In the genomic region with DNA sequence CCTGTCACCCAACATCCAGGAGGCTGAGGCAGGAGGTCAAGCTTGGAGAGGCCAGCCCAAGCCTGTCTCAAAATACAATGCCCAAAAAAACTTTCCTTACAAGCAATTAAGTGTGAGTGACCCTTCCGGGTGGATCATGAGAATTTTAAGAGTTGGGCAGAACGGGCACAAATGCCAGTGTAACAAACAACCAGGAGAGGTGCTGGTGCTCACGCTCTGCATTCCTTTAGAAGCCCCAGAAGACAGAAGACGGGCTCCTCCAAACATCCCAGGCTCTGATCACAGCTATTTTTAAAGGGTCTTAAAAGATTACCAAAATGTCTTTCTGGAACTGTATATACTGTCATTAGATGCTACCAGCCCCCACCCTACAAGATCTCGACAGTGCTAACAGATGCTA, we compare ENCODE assay signal across 9 mouse cellular contexts. TPM values are rescaled to one million over a fixed set of nuclear protein-coding genes. Genes with fewer than 3 reads are reported as not detected.
DNase-seq lines count a peak whose midpoint lies in the region; ATAC-seq and TF ChIP-seq lines count a peak whose summit lies in the region.
"Had no signal": no experiment of that assay in that cellular context is flagged by ENCODE, and none has a peak within 500 bp of the region (broad histone marks: within the 10 kb centered on the region; RNA-seq: fewer than 3 reads in every experiment).

No protein-coding gene starts in this region.

- H3K4me2 ChIP-seq in lung, embryonic 14.5 days = peak overlapping the region; percentile 86
- H3K4me2 ChIP-seq in forebrain, embryonic 11.5 days (ENCODE audit: low read depth, low read length, severe bottlenecking) = peak overlapping the region; percentile 51; the same call in 1 of the 2 replicates
- H3K4me2 ChIP-seq in limb, embryonic 11.5 days (ENCODE audit: low read depth, severe bottlenecking) = peak overlapping the region; percentile 53
- peak overlapping the region; percentile 75 for H3K4me2 ChIP-seq in neural tube, embryonic 15.5 days

- no peaks in the 10 kb centered on the region for H3K27me3 ChIP-seq in lung, embryonic 14.5 days (ENCODE audit: insufficient read depth, low read length)
- H3K27me3 ChIP-seq in forebrain, embryonic 11.5 days (ENCODE audit: control insufficient read depth, insufficient read depth, low read length) = peaks cover 4% of the 10 kb centered on the region; the same call in 1 of the 2 replicates
- no peaks in the 10 kb centered on the region for H3K27me3 ChIP-seq in limb, embryonic 11.5 days (ENCODE audit: control insufficient read depth, insufficient read depth, low read length)
- peaks cover 5% of the 10 kb centered on the region; the same call in 1 of the 2 replicates for H3K27me3 ChIP-seq in neural tube, embryonic 15.5 days (replicated peaks)

- peak overlapping the region; percentile 94 for H3K4me3 ChIP-seq in lung, embryonic 14.5 days (ENCODE audit: low read depth, low read length)
- peak overlapping the region; percentile 78; the same call in 1 of the 2 replicates for H3K4me3 ChIP-seq in forebrain, embryonic 11.5 days (ENCODE audit: low read depth, low read length)
- peak overlapping the region; percentile 85 for H3K4me3 ChIP-seq in limb, embryonic 11.5 days (ENCODE audit: low read depth, low read length)
- peak overlapping the region; percentile 91 for H3K4me3 ChIP-seq in neural tube, embryonic 15.5 days (replicated peaks)

- ATAC-seq in lung, embryonic 14.5 days (ENCODE audit: insufficient read depth) = no peak
- no peak for ATAC-seq in forebrain, embryonic 11.5 days (replicated peaks; ENCODE audit: low FRiP score)
- no peak for ATAC-seq in limb, embryonic 11.5 days (ENCODE audit: insufficient number of reproducible peaks, low FRiP score, low TSS enrichment, low read depth)
- no peak for ATAC-seq in neural tube, embryonic 15.5 days (ENCODE audit: low FRiP score)

- 11% methylated on average over 5 of the region's 5 CpGs for WGBS in lung, embryonic 14.5 days
- 30% methylated on average over 5 of the region's 5 CpGs for WGBS in forebrain, embryonic 11.5 days
- 29% methylated on average over 5 of the region's 5 CpGs for WGBS in limb, embryonic 11.5 days
- 23% methylated on average over 5 of the region's 5 CpGs for WGBS in neural tube, embryonic 15.5 days

- peak overlapping the region; percentile 99; the same call in 1 of the 2 replicates for H3K27ac ChIP-seq in lung, embryonic 14.5 days (ENCODE audit: low read depth)
- no peak overlapping the region for H3K27ac ChIP-seq in forebrain, embryonic 11.5 days (ENCODE audit: low read depth, low read length)
- no peak overlapping the region for H3K27ac ChIP-seq in limb, embryonic 11.5 days (replicated peaks; ENCODE audit: low read depth, low read length)
- no peak overlapping the region for H3K27ac ChIP-seq in neural tube, embryonic 15.5 days (replicated peaks)

- intact Hi-C loops in left cerebral cortex, postnatal 25 days (cut with DNase I) = no loop called here

- H3K9me3 ChIP-seq in lung, embryonic 14.5 days (ENCODE audit: low read depth, low read length) = no peaks in the 10 kb centered on the region
- no peaks in the 10 kb centered on the region for H3K9me3 ChIP-seq in forebrain, embryonic 11.5 days (ENCODE audit: control insufficient read depth, low read length)
- no peaks in the 10 kb centered on the region for H3K9me3 ChIP-seq in limb, embryonic 11.5 days (ENCODE audit: control insufficient read depth, low read length)
- no peaks in the 10 kb centered on the region for H3K9me3 ChIP-seq in neural tube, embryonic 15.5 days (replicated peaks)
- H3K9me3 ChIP-seq: megakaryocyte, embryonic 14.5 days had no signal

- DNase-seq in lung, embryonic 14.5 days = peak; percentile 29
- no peak for DNase-seq in lung, postnatal 14 days
- no peak for DNase-seq in forebrain, embryonic 11.5 days (ENCODE audit: low spot score)
- DNase-seq in limb, embryonic 11.5 days (ENCODE audit: low spot score) = no peak
- DNase-seq in right cerebral cortex, adult 2 months (ENCODE audit: low spot score in 2 of 2) = no peak
- DNase-seq in spleen, adult 12 weeks (ENCODE audit: low spot score) = no peak
- DNase-seq in left cerebral cortex, postnatal 25 days (ENCODE audit: low spot score in 2 of 2) = no peak

- no peak for TF ChIP-seq CTCF in lung, embryonic 14.5 days (IDR thresholded peaks at IDR 0.05; ENCODE audit: low read depth)

- H3K36me3 ChIP-seq in lung, embryonic 14.5 days (ENCODE audit: insufficient read depth) = 0 out of 2 replicates have a peak, but pooled peaks cover 4% of the 10 kb centered on the region
- H3K36me3 ChIP-seq in forebrain, embryonic 11.5 days (ENCODE audit: control insufficient read depth, insufficient read depth, low read length) = no peaks in the 10 kb centered on the region
- H3K36me3 ChIP-seq in limb, embryonic 11.5 days (ENCODE audit: control insufficient read depth, insufficient read depth, low read length) = no peaks in the 10 kb centered on the region
- no peaks in the 10 kb centered on the region for H3K36me3 ChIP-seq in neural tube, embryonic 15.5 days

- peak overlapping the region; percentile 96 for H3K9ac ChIP-seq in lung, embryonic 14.5 days
- no peak overlapping the region; the same call in 1 of the 2 replicates for H3K9ac ChIP-seq in forebrain, embryonic 11.5 days (ENCODE audit: low read length)
- no peak overlapping the region for H3K9ac ChIP-seq in limb, embryonic 11.5 days (ENCODE audit: low read length)
- H3K9ac ChIP-seq in neural tube, embryonic 15.5 days (replicated peaks) = no peak overlapping the region

- H3K4me1 ChIP-seq in lung, embryonic 14.5 days (ENCODE audit: insufficient read depth) = peaks cover 18% of the 10 kb centered on the region
- H3K4me1 ChIP-seq in forebrain, embryonic 11.5 days (replicated peaks; ENCODE audit: control insufficient read depth, insufficient read depth, low read length) = peaks cover 3% of the 10 kb centered on the region
- peaks cover 6% of the 10 kb centered on the region; the same call in 1 of the 2 replicates for H3K4me1 ChIP-seq in limb, embryonic 11.5 days (ENCODE audit: control insufficient read depth, insufficient read depth, low read length)
- peaks cover 28% of the 10 kb centered on the region for H3K4me1 ChIP-seq in neural tube, embryonic 15.5 days

RNA-seq across cellular contexts. Expression of a gene that starts 2.5 kb away (rescaled TPM):
- 35.7 and 37.1 TPM in 2 replicates for polyA plus RNA-seq in lung, embryonic 14.5 days (2014; fragmentation: Nextera tagmentation; extraction: Ambion mirVana)
- 11.3 and 11.9 TPM in 2 replicates for polyA plus RNA-seq in forebrain, embryonic 11.5 days (2014; fragmentation: Nextera tagmentation; extraction: Ambion mirVana)
- 11.5 and 12.0 TPM in 2 replicates for polyA plus RNA-seq in limb, embryonic 11.5 days (2014; fragmentation: Nextera tagmentation; extraction: Ambion mirVana)
- 8.2 and 9.9 TPM in 2 replicates for polyA plus RNA-seq in neural tube, embryonic 15.5 days (2015; fragmentation: Nextera tagmentation; extraction: Ambion mirVana)
- 10 to 100 TPM; 26.5 to 30.0 TPM for total RNA-seq in left cerebral cortex, postnatal 25 days (2021)
